Mouse (Mus musculus) kidney, embryonic 14.5 days (tissue): ENCODE results near the gene Mapk11. TPM values are rescaled to one million over a fixed set of nuclear protein-coding genes. Genes with fewer than 3 reads are reported as not detected.

Source experiments
- ATAC-seq: fragments of 200-750 bp; cut with Nextera tagmentation; 2 replicates; pipeline ENCODE4 v1.8.0; 2017; ENCODE audit warnings: moderate number of reproducible peaks, mild to moderate bottlenecking, moderate TSS enrichment, moderate library complexity; ENCODE audit not compliant: low FRiP score, low TSS enrichment
- H3K27ac ChIP-seq: fragments of 300-500 bp; sonication (generic); 2 replicates; pipeline ENCODE4 v1.5.1; 2014; ENCODE audit warnings: low read depth, mild to moderate bottlenecking, low read length, moderate library complexity, mixed read lengths
- H3K27me3 ChIP-seq: fragments of 300-500 bp; sonication (generic); 2 replicates; pipeline ENCODE4 v1.6.1; 2014; ENCODE audit warnings: mild to moderate bottlenecking, low read length; ENCODE audit not compliant: control insufficient read depth, insufficient read depth
- H3K36me3 ChIP-seq: fragments of 300-500 bp; sonication (generic); 2 replicates; pipeline ENCODE4 v1.6.1; 2014; ENCODE audit warnings: low read length, mixed read lengths; ENCODE audit not compliant: control insufficient read depth, insufficient read depth
- H3K4me1 ChIP-seq: fragments of 300-500 bp; sonication (generic); 2 replicates; pipeline ENCODE4 v1.6.1; 2014; ENCODE audit warnings: low read length, mixed read lengths; ENCODE audit not compliant: control insufficient read depth, insufficient read depth
- H3K4me2 ChIP-seq: fragments of 300-500 bp; sonication (generic); replicated peaks from 2 replicates; pipeline ENCODE4 v1.6.1; 2014; ENCODE audit warnings: low read depth, mild to moderate bottlenecking, low read length
- H3K4me3 ChIP-seq: fragments of 300-500 bp; sonication (generic); 2 replicates; pipeline ENCODE4 v1.5.1; 2014; ENCODE audit warnings: mild to moderate bottlenecking, low read length
- H3K9ac ChIP-seq: fragments of 300-500 bp; sonication (generic); 2 replicates; pipeline ENCODE4 v1.6.1; 2014; ENCODE audit warnings: low read depth, mild to moderate bottlenecking, low read length, moderate library complexity
- H3K9me3 ChIP-seq: fragments of 300-500 bp; sonication (generic); 2 replicates; pipeline ENCODE4 v1.6.1; 2016; ENCODE audit warnings: low read length; ENCODE audit not compliant: control insufficient read depth
- WGBS: fragments of 180-500 bp; shearing (Covaris S2); extraction: QIAGEN DNeasy Blood & Tissue Kit; methylation state at CpG from one replicate; pipeline ENCODE4 v1.1.7; 2014; 5-methylcytosine and 5-hydroxymethylcytosine counted together
- polyA plus RNA-seq: library from polyadenylated mRNA; unstranded; fragments of >200 nt; fragmentation: Nextera tagmentation; extraction: Ambion mirVana; gene quantifications from 2 replicates; pipeline ENCODE4 v1.2.1, GENCODE M21; 2014

Gene Mapk11
- polyA plus RNA-seq, 1 experiment from 2014 or later = 14.8 TPM

GRCm38 (mm10) chr15:89177121-89177520, 27.7 kb upstream of the Mapk11 start:
- H3K9me3 ChIP-seq = no peaks in the 10 kb centered on the region
- H3K27me3 ChIP-seq = no peaks in the 10 kb centered on the region
- 16% methylated on average over 5 of the region's 5 CpGs for WGBS
- H3K4me1 ChIP-seq = peaks cover 69% of the 10 kb centered on the region
- H3K4me3 ChIP-seq = no peak overlapping the region
- H3K4me2 ChIP-seq = peak overlapping the region; percentile 30
- no peaks in the 10 kb centered on the region for H3K36me3 ChIP-seq
- ATAC-seq = no peak
- peak overlapping the region; percentile 30; the same call in 1 of the 2 replicates for H3K27ac ChIP-seq
- H3K9ac ChIP-seq = peak overlapping the region; percentile 23; the same call in 1 of the 2 replicates

- Histone ChIP-seq H3K4me3 (no peak overlapping the region), H3K9me3 (no peaks in the 10 kb centered on the region), H3K9ac (no peak overlapping the region), H3K4me1 (peaks cover 66% of the 10 kb centered on the region), H3K4me2 (no peak overlapping the region), H3K27ac (no peak overlapping the region), H3K36me3 (no peaks in the 10 kb centered on the region), H3K27me3 (no peaks in the 10 kb centered on the region)
- WGBS = 80% methylated on average over 13 of the region's 13 CpGs
- no peak for ATAC-seq
Observed at GRCm38 (mm10) chr15:89175411-89176155, 26.2 kb upstream of the Mapk11 start.

GRCm38 (mm10) chr15:89174889-89175339, 25.5 kb upstream of the Mapk11 start:
- ATAC-seq = no peak
- 58% methylated on average over 11 of the region's 11 CpGs for WGBS
- Histone ChIP-seq H3K4me1 (peaks cover 72% of the 10 kb centered on the region), H3K27ac (no peak overlapping the region), H3K36me3 (0 out of 2 replicates have a peak, but pooled peaks cover 4% of the 10 kb centered on the region), H3K27me3 (no peaks in the 10 kb centered on the region), H3K9me3 (no peaks in the 10 kb centered on the region), H3K4me2 (no peak overlapping the region; the same call in 1 of the 2 replicates), H3K4me3 (no peak overlapping the region), H3K9ac (no peak overlapping the region)

GRCm38 (mm10) chr15:89173906-89174214, 24.4 kb upstream of the Mapk11 start:
- Histone ChIP-seq H3K27me3 (no peaks in the 10 kb centered on the region), H3K4me3 (peak overlapping the region; percentile 53)
- peak; percentile 61 for ATAC-seq

GRCm38 (mm10) chr15:89173024-89173905, 23.8 kb upstream of the Mapk11 start:
- H3K9me3 ChIP-seq = no peaks in the 10 kb centered on the region
- H3K27me3 ChIP-seq = no peaks in the 10 kb centered on the region
- peak overlapping the region; percentile 53 for H3K4me3 ChIP-seq
- peak overlapping the region; percentile 30; the same call in 1 of the 2 replicates for H3K27ac ChIP-seq
- H3K4me1 ChIP-seq = peaks cover 79% of the 10 kb centered on the region
- H3K4me2 ChIP-seq = peak overlapping the region; percentile 100
- peak; percentile 13; the same call in 1 of the 2 replicates for ATAC-seq
- peak overlapping the region; percentile 69 for H3K9ac ChIP-seq
- under 1% methylated on average over 65 of the region's 65 CpGs for WGBS
- peaks cover 19% of the 10 kb centered on the region for H3K36me3 ChIP-seq

More at GRCm38 (mm10) chr15:89173906-89174214, 24.4 kb upstream of the Mapk11 start:
- Histone ChIP-seq H3K4me1 (peaks cover 83% of the 10 kb centered on the region), H3K9me3 (no peaks in the 10 kb centered on the region), H3K36me3 (peaks cover 14% of the 10 kb centered on the region), H3K4me2 (peak overlapping the region; percentile 100), H3K27ac (0 out of 2 replicates have a peak overlapping the region, but pooled peaks have one; percentile 20), H3K9ac (peak overlapping the region; percentile 69; the same call in 1 of the 2 replicates)
- under 1% methylated on average over 15 of the region's 15 CpGs for WGBS

- Histone ChIP-seq H3K4me1 (peaks cover 70% of the 10 kb centered on the region), H3K4me2 (peak overlapping the region; percentile 100), H3K27me3 (no peaks in the 10 kb centered on the region), H3K9me3 (no peaks in the 10 kb centered on the region), H3K36me3 (peaks cover 27% of the 10 kb centered on the region), H3K9ac (peak overlapping the region; percentile 69; the same call in 1 of the 2 replicates), H3K27ac (peak overlapping the region; percentile 30; the same call in 1 of the 2 replicates), H3K4me3 (peak overlapping the region; percentile 53)
- 58% methylated on average over 17 of the region's 17 CpGs for WGBS
- no peak for ATAC-seq
Observed at GRCm38 (mm10) chr15:89172276-89172935, 23.0 kb upstream of the Mapk11 start.

GRCm38 (mm10) chr15:89171526-89172051, 22.2 kb upstream of the Mapk11 start:
- no peak overlapping the region for H3K27ac ChIP-seq
- peaks cover 36% of the 10 kb centered on the region for H3K36me3 ChIP-seq
- no peak overlapping the region for H3K9ac ChIP-seq
- no peak for ATAC-seq
- H3K27me3 ChIP-seq = no peaks in the 10 kb centered on the region
- H3K4me3 ChIP-seq = no peak overlapping the region
- peaks cover 62% of the 10 kb centered on the region for H3K4me1 ChIP-seq
- 93% methylated on average over 5 of the region's 5 CpGs for WGBS
- H3K9me3 ChIP-seq = no peaks in the 10 kb centered on the region
- H3K4me2 ChIP-seq = no peak overlapping the region

- Histone ChIP-seq H3K27me3 (no peaks in the 10 kb centered on the region), H3K4me3 (no peak overlapping the region), H3K4me1 (peaks cover 47% of the 10 kb centered on the region), H3K9ac (no peak overlapping the region), H3K4me2 (no peak overlapping the region; the same call in 1 of the 2 replicates), H3K36me3 (peaks cover 50% of the 10 kb centered on the region), H3K9me3 (no peaks in the 10 kb centered on the region), H3K27ac (peak overlapping the region; percentile 77)
- ATAC-seq = no peak
- WGBS = 54% methylated on average over 3 of the region's 3 CpGs
Observed at GRCm38 (mm10) chr15:89170102-89170501, 20.7 kb upstream of the Mapk11 start.
